ENCODE assay signal across 8 mouse cellular contexts in genomic region chr11:84179226-84179953, GRCm38 (mm10). TPM values are rescaled to one million over a fixed set of nuclear protein-coding genes. Genes with fewer than 3 reads are reported as not detected.
A peak's percentile ranks its signal among the peaks of the same experiment; 100 is the strongest.
DNase-seq lines count a peak whose midpoint lies in the region; ATAC-seq and TF ChIP-seq lines count a peak whose summit lies in the region.

No protein-coding gene starts in this region.

- peaks cover 30% of the 10 kb centered on the region for H3K4me1 ChIP-seq in G1E (ENCODE audit: insufficient read depth, low read depth, low read length)
- H3K4me1 ChIP-seq in forebrain, embryonic 15.5 days, result peaks cover 17% of the 10 kb centered on the region
- H3K4me1 ChIP-seq in neural tube, embryonic 14.5 days (ENCODE audit: control insufficient read depth, insufficient read depth, low read length), result peaks cover 10% of the 10 kb centered on the region
- peaks cover 5% of the 10 kb centered on the region for H3K4me1 ChIP-seq in testis, adult 2 months (ENCODE audit: control insufficient read depth, insufficient read depth, low read length)

- H3K27ac ChIP-seq in forebrain, embryonic 15.5 days (replicated peaks), result peak overlapping the region; percentile 92
- H3K27ac ChIP-seq in neural tube, embryonic 14.5 days (ENCODE audit: low read depth, low read length), result peak overlapping the region; percentile 83
- H3K27ac ChIP-seq in testis, adult 2 months (ENCODE audit: control insufficient read depth, insufficient read depth, low read depth, low read length), result peak overlapping the region; percentile 78

- peak; percentile 79 for ATAC-seq in G1E (ENCODE audit: extremely low read depth, insufficient number of reproducible peaks, low FRiP score, poor library complexity, severe bottlenecking)
- peak; percentile 97 for ATAC-seq in forebrain, embryonic 15.5 days (replicated peaks)
- ATAC-seq in neural tube, embryonic 14.5 days (ENCODE audit: low read depth), result peak; percentile 97

- peak; percentile 87 for DNase-seq in G1E (ENCODE audit: low spot score)
- peak; percentile 96 for DNase-seq in cerebellum, adult 11-12 months
- DNase-seq in heart, postnatal 25 days (ENCODE audit: low spot score), result peak; percentile 95
- DNase-seq in layer of hippocampus, adult 18-20 months (ENCODE audit: low spot score in 2 of 2), result peak; percentile 87 to 93
- DNase-seq in lung, adult 18-20 months, result peak; percentile 97 to 98

- TF ChIP-seq POLR2A in testis, adult 2 months (IDR thresholded peaks at IDR 0.05; ENCODE audit: control insufficient read depth, low read depth, low read length), result peak; percentile 53

- H3K4me2 ChIP-seq in forebrain, embryonic 15.5 days (replicated peaks), result peak overlapping the region; percentile 79
- peak overlapping the region; percentile 78 for H3K4me2 ChIP-seq in neural tube, embryonic 14.5 days (ENCODE audit: low read depth, low read length)

- H3K9ac ChIP-seq in forebrain, embryonic 15.5 days (replicated peaks), result peak overlapping the region; percentile 82
- H3K9ac ChIP-seq in neural tube, embryonic 14.5 days (replicated peaks; ENCODE audit: low read depth, low read length), result peak overlapping the region; percentile 73

- TF ChIP-seq CTCF in G1E (IDR thresholded peaks at IDR 0.05; ENCODE audit: low read depth, low read length), result no peak
- peak; percentile 35; the same call in 1 of the 2 replicates for TF ChIP-seq CTCF in testis, adult 2 months (IDR thresholded peaks at IDR 0.05; ENCODE audit: control insufficient read depth, insufficient read depth, insufficient replicate concordance, low read depth, low read length)

- no peaks in the 10 kb centered on the region for H3K27me3 ChIP-seq in G1E (ENCODE audit: insufficient read depth, low read length)
- H3K27me3 ChIP-seq in forebrain, embryonic 15.5 days, result no peaks in the 10 kb centered on the region
- no peaks in the 10 kb centered on the region for H3K27me3 ChIP-seq in neural tube, embryonic 14.5 days (ENCODE audit: control insufficient read depth, insufficient read depth, low read length)
- no peaks in the 10 kb centered on the region for H3K27me3 ChIP-seq in testis, adult 2 months (ENCODE audit: control insufficient read depth, insufficient read depth, low read length)

- no peaks in the 10 kb centered on the region for H3K9me3 ChIP-seq in G1E (replicated peaks)
- H3K9me3 ChIP-seq in forebrain, embryonic 15.5 days, result no peaks in the 10 kb centered on the region
- no peaks in the 10 kb centered on the region for H3K9me3 ChIP-seq in neural tube, embryonic 14.5 days (ENCODE audit: control insufficient read depth, low read length)

- peaks cover 13% of the 10 kb centered on the region for H3K36me3 ChIP-seq in G1E (replicated peaks)
- H3K36me3 ChIP-seq in forebrain, embryonic 15.5 days, result no peaks in the 10 kb centered on the region
- H3K36me3 ChIP-seq in neural tube, embryonic 14.5 days (ENCODE audit: control insufficient read depth, insufficient read depth, low read length), result no peaks in the 10 kb centered on the region
- no peaks in the 10 kb centered on the region for H3K36me3 ChIP-seq in testis, adult 2 months (ENCODE audit: control insufficient read depth, insufficient read depth, low read length)

- H3K4me3 ChIP-seq in G1E (ENCODE audit: low read depth, low read length), result peak overlapping the region; percentile 85
- peak overlapping the region; percentile 94 for H3K4me3 ChIP-seq in forebrain, embryonic 15.5 days
- H3K4me3 ChIP-seq in neural tube, embryonic 14.5 days (ENCODE audit: low read depth, low read length), result peak overlapping the region; percentile 83
- peak overlapping the region; percentile 88 for H3K4me3 ChIP-seq in testis, adult 2 months (ENCODE audit: control insufficient read depth, low read depth, low read length)

- WGBS in forebrain, embryonic 15.5 days, result 1% methylated on average over 82 of the region's 85 CpGs
- under 1% methylated on average over 72 of the region's 85 CpGs for WGBS in neural tube, embryonic 14.5 days

- intact Hi-C loops in heart, postnatal 25 days (cut with DNase I), result loop anchor here (10.0 kb wide), 1 partner anchor 395 kb away; no protein-coding TSS in a partner anchor

RNA-seq across cellular contexts. Expression of gene Gm11437, which starts 12.1 kb away (rescaled TPM):
- not detected in 2 replicates for total RNA-seq in G1E (2014; fragmentation: Nextera tagmentation)
- total RNA-seq in G1E (2017), result not detected in 2 replicates
- polyA plus RNA-seq in G1E (2012), result not detected in 2 replicates
- polyA plus RNA-seq in forebrain, embryonic 15.5 days (2015; fragmentation: Nextera tagmentation; extraction: Ambion mirVana), result not detected in 2 replicates
- total RNA-seq in heart, postnatal 25 days (2021), result not detected
- total RNA-seq in layer of hippocampus, adult 18-20 months (2021), result not detected
- 0.16 TPM in 1 of 2 replicates, not detected in the other for polyA plus RNA-seq in neural tube, embryonic 14.5 days (2014; fragmentation: Nextera tagmentation; extraction: Ambion mirVana)
- polyA plus RNA-seq in testis, adult 2 months (2012; rRNA removed), result not detected in 2 replicates

RNA-seq across cellular contexts. Expression of gene Acaca, which starts 49.9 kb away (rescaled TPM):
- 37.1 and 37.2 TPM in 2 replicates for total RNA-seq in G1E (2014; fragmentation: Nextera tagmentation)
- 38.0 and 45.3 TPM in 2 replicates for total RNA-seq in G1E (2017)
- polyA plus RNA-seq in G1E (2012), result 15.4 and 19.3 TPM in 2 replicates
- polyA plus RNA-seq in forebrain, embryonic 15.5 days (2015; fragmentation: Nextera tagmentation; extraction: Ambion mirVana), result 26.4 and 27.5 TPM in 2 replicates
- total RNA-seq in heart, postnatal 25 days (2021), result 10 to 100 TPM; 16.5 to 22.1 TPM
- 10 to 100 TPM; 68.3 to 70.7 TPM for total RNA-seq in layer of hippocampus, adult 18-20 months (2021)
- 38.8 and 39.1 TPM in 2 replicates for polyA plus RNA-seq in neural tube, embryonic 14.5 days (2014; fragmentation: Nextera tagmentation; extraction: Ambion mirVana)
- 10.2 and 11.2 TPM in 2 replicates for polyA plus RNA-seq in testis, adult 2 months (2012; rRNA removed)

RNA-seq across cellular contexts. Expression of gene Tada2a, which starts 50.0 kb away (rescaled TPM):
- total RNA-seq in G1E (2014; fragmentation: Nextera tagmentation), result 18.3 and 18.7 TPM in 2 replicates
- 18.5 and 19.9 TPM in 2 replicates for total RNA-seq in G1E (2017)
- polyA plus RNA-seq in G1E (2012), result 1.9 and 2.0 TPM in 2 replicates
- polyA plus RNA-seq in forebrain, embryonic 15.5 days (2015; fragmentation: Nextera tagmentation; extraction: Ambion mirVana), result 37.5 and 38.4 TPM in 2 replicates
- total RNA-seq in heart, postnatal 25 days (2021), result 1 to 10 TPM; 7.0 TPM
- 10 to 100 TPM; 30.4 to 30.8 TPM for total RNA-seq in layer of hippocampus, adult 18-20 months (2021)
- polyA plus RNA-seq in neural tube, embryonic 14.5 days (2014; fragmentation: Nextera tagmentation; extraction: Ambion mirVana), result 28.4 and 31.6 TPM in 2 replicates
- 3.5 and 4.2 TPM in 2 replicates for polyA plus RNA-seq in testis, adult 2 months (2012; rRNA removed)

Comparison
In these comparisons a context has a peak if more than half of its experiments do, and no peak if none do; other contexts are left out.
1. Peak in every context shown above with its lines: DNase-seq, ATAC-seq, H3K4me3 ChIP-seq and H3K27ac ChIP-seq.